Mouse (Mus musculus) cortical plate, adult 2 months (tissue): ENCODE results near the gene Zdhhc20. TPM values are rescaled to one million over a fixed set of nuclear protein-coding genes. Genes with fewer than 3 reads are reported as not detected.

Source experiments
- H3K27ac ChIP-seq: fragments of 200-500 bp; 2 replicates; pipeline ENCODE4 v1.5.1; 2012; ENCODE audit warnings: low read length, control low read depth, inconsistent platforms; ENCODE audit not compliant: insufficient read depth
- H3K4me1 ChIP-seq: fragments of 200-500 bp; 2 replicates; pipeline ENCODE4 v1.6.1; 2011; ENCODE audit warnings: low read length; ENCODE audit not compliant: control insufficient read depth, insufficient read depth
- H3K4me3 ChIP-seq: fragments of 200-500 bp; 2 replicates; pipeline ENCODE4 v1.5.1; 2011; ENCODE audit warnings: mild to moderate bottlenecking, low read length, control low read depth; ENCODE audit not compliant: insufficient read depth
- CTCF ChIP-seq: fragments of 200-500 bp; IDR thresholded peaks from 2 replicates; pipeline ENCODE4 v1.5.1; 2011; ENCODE audit warnings: mild to moderate bottlenecking, control low read depth, low read length; ENCODE audit not compliant: insufficient read depth; ENCODE audit errors: extremely low read depth
- POLR2A ChIP-seq: fragments of 200-500 bp; IDR thresholded peaks from 2 replicates; pipeline ENCODE4 v1.6.1; 2011; ENCODE audit warnings: mild to moderate bottlenecking, low read length, control low read depth; ENCODE audit not compliant: insufficient read depth; ENCODE audit errors: extremely low read depth
- polyA plus RNA-seq: library from polyadenylated mRNA; depleted of rRNA; stranded (reverse); fragments of >200 nt; gene quantifications from 2 replicates; pipeline ENCODE4 v1.2.3, GENCODE M21; 2012

Zdhhc20 gene
- polyA plus RNA-seq, 1 experiment, result 28.7 TPM

GRCm38 (mm10) chr14:57887171-57887570 lies 2.9 kb downstream of the Zdhhc20 start:
- TF ChIP-seq POLR2A (no peak), CTCF (no peak)
- H3K27ac ChIP-seq, result no peak overlapping the region
- peaks cover 11% of the 10 kb centered on the region; the same call in 1 of the 2 replicates for H3K4me1 ChIP-seq
- H3K4me3 ChIP-seq, result no peak overlapping the region

- Histone ChIP-seq H3K4me3 (no peak overlapping the region), H3K27ac (no peak overlapping the region), H3K4me1 (peaks cover 11% of the 10 kb centered on the region; the same call in 1 of the 2 replicates)
- no peak for TF ChIP-seq POLR2A
These were observed 4.0 kb downstream of the Zdhhc20 start for GRCm38 (mm10) chr14:57886032-57886431.

GRCm38 (mm10) chr14:57883341-57883740 lies 6.7 kb downstream of the Zdhhc20 start:
- Histone ChIP-seq H3K4me3 (no peak overlapping the region), H3K27ac (no peak overlapping the region), H3K4me1 (peaks cover 11% of the 10 kb centered on the region; the same call in 1 of the 2 replicates)
- TF ChIP-seq POLR2A, result no peak
- TF ChIP-seq CTCF, result no peak

- Histone ChIP-seq H3K4me1 (peaks cover 8% of the 10 kb centered on the region; the same call in 1 of the 2 replicates), H3K4me3 (no peak overlapping the region), H3K27ac (no peak overlapping the region)
- TF ChIP-seq POLR2A, result no peak
- TF ChIP-seq CTCF, result no peak
These were observed 7.4 kb downstream of the Zdhhc20 start for GRCm38 (mm10) chr14:57882720-57883119.

GRCm38 (mm10) chr14:57881793-57882192 lies 8.3 kb downstream of the Zdhhc20 start:
- TF ChIP-seq CTCF (no peak), POLR2A (no peak)
- Histone ChIP-seq H3K27ac (no peak overlapping the region), H3K4me1 (peaks cover 5% of the 10 kb centered on the region; the same call in 1 of the 2 replicates), H3K4me3 (no peak overlapping the region)

GRCm38 (mm10) chr14:57881074-57881473 lies 9.0 kb downstream of the Zdhhc20 start:
- no peak overlapping the region for H3K27ac ChIP-seq
- H3K4me1 ChIP-seq, result peaks cover 5% of the 10 kb centered on the region; the same call in 1 of the 2 replicates
- TF ChIP-seq POLR2A, result no peak
- no peak for TF ChIP-seq CTCF
- H3K4me3 ChIP-seq, result no peak overlapping the region

GRCm38 (mm10) chr14:57877921-57878320 lies 12.2 kb downstream of the Zdhhc20 start:
- peaks cover 5% of the 10 kb centered on the region; the same call in 1 of the 2 replicates for H3K4me1 ChIP-seq
- TF ChIP-seq CTCF (no peak), POLR2A (no peak)
- no peak overlapping the region for H3K27ac ChIP-seq
- H3K4me3 ChIP-seq, result no peak overlapping the region

- peak overlapping the region; percentile 46; the same call in 1 of the 2 replicates for H3K27ac ChIP-seq
- no peak overlapping the region for H3K4me3 ChIP-seq
- no peak for TF ChIP-seq CTCF
- TF ChIP-seq POLR2A, result no peak
- peaks cover 5% of the 10 kb centered on the region for H3K4me1 ChIP-seq
These were observed 23.3 kb downstream of the Zdhhc20 start for GRCm38 (mm10) chr14:57866676-57867276.

GRCm38 (mm10) chr14:57865256-57865655 lies 24.8 kb downstream of the Zdhhc20 start:
- TF ChIP-seq POLR2A, result no peak
- Histone ChIP-seq H3K4me1 (peaks cover 5% of the 10 kb centered on the region), H3K27ac (no peak overlapping the region), H3K4me3 (no peak overlapping the region)

GRCm38 (mm10) chr14:57863129-57863528 lies 26.9 kb downstream of the Zdhhc20 start:
- TF ChIP-seq POLR2A, result no peak
- no peak for TF ChIP-seq CTCF
- H3K27ac ChIP-seq, result no peak overlapping the region
- peaks cover 7% of the 10 kb centered on the region for H3K4me1 ChIP-seq
- H3K4me3 ChIP-seq, result no peak overlapping the region

GRCm38 (mm10) chr14:57861987-57862412 lies 28.1 kb downstream of the Zdhhc20 start:
- no peak overlapping the region for H3K27ac ChIP-seq
- TF ChIP-seq POLR2A, result no peak
- TF ChIP-seq CTCF, result no peak
- H3K4me3 ChIP-seq, result no peak overlapping the region
- H3K4me1 ChIP-seq, result peaks cover 5% of the 10 kb centered on the region
